Mouse (Mus musculus): ENCODE measurements around the gene Homer2.

Gene Homer2

DNA sequence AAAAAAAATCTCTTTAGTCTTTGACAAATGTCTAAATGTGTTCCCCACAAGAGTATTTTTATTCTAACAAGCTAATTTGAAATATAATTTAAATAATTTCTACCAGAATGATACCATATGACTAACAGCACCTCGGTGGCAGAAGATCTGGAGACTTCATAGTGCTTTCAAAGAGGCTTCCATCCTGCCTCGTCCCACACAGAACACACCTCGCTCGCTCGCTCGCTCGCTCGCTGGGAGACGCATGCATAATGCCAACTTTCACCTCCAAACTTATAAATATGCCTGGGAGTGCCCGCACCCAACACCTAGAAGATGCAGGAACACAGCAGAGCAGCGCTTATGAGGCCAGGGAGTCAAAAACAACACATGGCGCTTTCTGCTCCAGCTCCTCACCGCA, 9.0 kb downstream of the Homer2 start:
- no peak for DNase-seq (ENCODE audit: low read depth, low spot score)

DNA sequence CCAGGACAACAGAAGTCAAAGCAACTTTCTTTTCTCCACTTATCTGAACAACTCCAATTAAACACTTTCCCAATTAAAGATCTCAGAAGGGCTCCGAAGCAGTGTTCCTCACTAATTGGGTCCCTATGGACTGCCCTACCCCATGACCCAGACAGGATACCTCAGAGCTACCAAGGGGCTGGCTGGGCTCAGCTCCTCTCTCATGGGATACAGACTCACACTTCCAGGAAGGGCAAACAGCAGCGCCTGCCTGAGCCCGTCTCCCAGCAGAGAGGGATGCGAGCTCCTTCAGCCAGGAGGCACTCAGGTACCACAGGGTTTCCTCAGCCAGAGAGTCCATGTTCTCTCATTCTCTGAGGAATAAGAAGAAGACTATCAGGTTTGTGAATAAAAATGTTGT, 9.4 kb downstream of the Homer2 start:
- no peak for DNase-seq (ENCODE audit: low read depth, low spot score)

DNA sequence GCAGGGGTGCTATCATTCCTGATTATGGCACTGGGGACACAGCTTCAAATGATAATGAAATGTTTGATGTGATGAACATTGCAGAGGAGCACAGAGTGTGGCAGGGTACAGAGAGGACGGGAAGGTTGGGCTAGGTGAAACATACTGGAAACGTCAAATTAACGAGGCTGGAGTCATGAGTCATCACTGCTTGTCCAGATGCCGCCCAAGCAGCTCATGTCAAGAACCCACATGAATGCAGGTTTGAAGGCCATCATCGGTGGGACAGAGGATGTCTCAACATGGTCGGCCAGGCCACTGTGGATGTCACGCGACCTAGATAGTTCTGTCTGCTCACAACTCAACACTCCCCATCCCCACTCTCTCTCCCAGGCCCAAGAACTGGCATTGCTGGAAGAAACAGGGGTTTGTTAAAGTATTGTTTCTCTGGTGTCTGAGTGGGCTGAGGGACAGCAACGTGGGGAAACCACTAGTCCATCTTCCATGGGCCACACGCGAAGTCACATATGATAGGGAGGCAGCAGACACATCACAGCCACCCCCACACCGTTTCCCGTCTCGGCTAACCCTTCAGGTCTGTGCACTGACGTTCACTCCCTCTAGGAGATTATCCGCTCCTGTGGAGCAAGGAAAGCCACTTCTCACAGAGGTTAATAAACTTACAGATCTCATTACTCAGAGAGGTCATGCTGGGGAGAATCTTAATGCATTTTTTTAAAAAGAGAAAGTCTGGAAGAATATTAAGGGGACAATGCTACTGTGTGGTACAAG, 11.4 kb downstream of the Homer2 start:
- DNase-seq (ENCODE audit: low read depth, low spot score) = no peak

DNA sequence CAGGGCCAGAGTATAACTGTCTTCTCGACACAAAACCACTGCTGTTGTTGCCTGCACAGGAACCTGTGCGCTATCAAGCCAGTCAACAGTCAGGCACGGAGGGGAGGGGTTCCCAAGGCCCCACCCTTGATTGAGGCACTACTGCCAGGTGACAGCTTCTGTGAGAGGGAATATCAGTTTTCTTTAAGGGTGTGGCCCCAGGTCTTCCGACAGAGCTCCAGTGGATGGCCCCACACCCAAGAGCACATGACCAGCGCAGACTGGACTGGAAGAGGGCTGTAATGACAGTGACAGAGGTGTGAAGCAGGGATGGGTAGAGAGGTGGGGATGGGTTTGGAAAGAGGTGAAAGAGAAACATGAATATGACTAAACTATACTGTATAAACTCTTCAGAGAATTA, 16.3 kb downstream of the Homer2 start:
- no peak for DNase-seq (ENCODE audit: low read depth, low spot score)

DNA sequence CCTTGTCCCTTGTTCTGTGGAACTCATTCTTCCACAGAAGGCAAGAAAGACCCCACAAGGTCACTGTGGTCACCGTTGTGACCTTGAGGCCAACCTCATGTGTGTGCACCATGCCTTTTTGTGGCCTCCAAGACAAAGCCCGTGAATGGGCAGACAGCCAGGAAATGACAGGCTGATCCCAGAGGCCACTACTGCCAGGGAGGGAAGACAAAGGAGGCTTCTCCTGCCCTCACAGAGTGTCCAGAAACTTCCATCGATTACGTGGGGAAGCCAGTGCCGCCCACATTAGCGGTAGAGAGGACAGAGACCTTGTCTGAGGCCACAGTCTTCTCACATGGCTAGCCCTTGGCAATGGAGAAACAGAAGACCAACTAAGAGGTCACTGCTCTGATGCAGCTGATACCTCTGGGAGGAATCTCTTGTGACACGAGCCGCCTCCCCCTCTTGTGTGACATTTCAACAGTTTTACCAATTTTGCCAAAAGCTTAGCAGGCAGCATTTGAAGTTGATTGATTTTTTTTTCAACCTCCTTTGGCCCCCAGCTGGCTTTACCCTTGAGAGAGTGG, 18.1 kb downstream of the Homer2 start:
- no peak for DNase-seq (ENCODE audit: low read depth, low spot score)

DNA sequence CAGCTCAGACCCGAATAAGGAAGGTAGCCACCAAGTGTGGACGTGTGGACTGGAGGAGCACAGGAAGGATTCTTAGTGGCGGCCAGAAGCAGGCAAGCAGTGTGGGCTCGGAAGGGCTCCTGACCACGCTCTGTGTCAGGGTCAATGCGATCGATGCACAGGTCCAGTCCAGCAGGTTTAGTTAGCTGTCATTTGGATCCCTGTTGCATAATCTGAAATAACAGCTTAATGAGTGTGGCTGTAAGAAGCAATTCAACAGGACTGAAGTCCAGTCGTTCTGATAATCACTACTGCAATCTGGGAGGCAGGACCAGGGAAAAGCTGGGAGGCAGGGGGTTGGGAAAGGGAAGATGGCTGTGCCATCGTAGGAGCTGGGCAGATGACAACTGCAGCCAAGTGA, 18.9 kb downstream of the Homer2 start:
- no peak for DNase-seq (ENCODE audit: low read depth, low spot score)

DNA sequence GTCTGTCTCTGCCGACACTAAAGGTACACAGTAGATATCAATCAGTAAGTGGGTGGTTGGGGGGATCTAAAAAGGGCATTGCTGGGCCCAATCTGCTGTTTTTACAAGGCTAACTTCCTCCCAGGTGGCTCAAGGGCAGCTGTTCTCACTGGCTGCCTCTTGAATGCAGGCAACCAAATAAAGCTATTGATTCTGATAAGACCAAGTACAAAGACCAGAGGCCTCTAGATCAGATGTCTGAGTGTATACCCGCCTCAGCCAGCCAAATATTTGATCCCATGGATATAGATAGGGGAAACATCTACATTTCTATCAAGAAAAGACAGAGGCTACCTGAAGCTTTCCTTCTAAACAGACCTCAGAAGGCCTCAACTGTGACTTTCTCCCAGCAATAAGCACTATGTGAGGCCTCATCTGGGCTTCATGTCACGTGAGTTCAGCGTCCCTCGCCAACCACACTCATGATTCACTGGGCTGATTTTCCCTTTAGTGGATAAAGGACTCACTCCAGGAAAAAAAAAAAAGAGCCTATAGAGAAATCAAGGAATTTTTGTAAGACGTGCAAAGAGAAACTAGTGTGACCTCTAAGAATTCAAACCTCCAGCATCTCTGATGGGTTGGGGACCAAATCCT, 19.5 kb downstream of the Homer2 start:
- no peak for DNase-seq (ENCODE audit: low read depth, low spot score)

DNA sequence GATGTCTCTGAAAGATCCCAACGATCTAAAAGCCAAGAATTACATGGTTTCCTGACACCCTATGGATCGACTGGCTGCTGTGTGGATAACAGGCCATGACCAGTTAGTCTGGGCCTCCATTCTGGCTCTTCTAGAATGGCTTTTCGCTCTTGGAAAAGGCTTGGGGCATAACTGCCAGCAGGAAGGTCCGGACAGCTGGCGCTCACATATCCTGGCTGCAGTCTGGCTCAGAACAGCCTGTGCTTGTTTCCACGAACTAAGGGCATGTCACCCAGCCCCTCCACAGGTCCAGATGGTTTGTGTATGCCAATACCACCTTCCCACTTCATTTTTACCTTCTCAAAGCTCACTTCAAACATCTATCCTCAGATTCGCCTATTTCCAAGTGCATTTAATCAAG, 22.0 kb downstream of the Homer2 start:
- no peak for DNase-seq (ENCODE audit: low read depth, low spot score)

DNA sequence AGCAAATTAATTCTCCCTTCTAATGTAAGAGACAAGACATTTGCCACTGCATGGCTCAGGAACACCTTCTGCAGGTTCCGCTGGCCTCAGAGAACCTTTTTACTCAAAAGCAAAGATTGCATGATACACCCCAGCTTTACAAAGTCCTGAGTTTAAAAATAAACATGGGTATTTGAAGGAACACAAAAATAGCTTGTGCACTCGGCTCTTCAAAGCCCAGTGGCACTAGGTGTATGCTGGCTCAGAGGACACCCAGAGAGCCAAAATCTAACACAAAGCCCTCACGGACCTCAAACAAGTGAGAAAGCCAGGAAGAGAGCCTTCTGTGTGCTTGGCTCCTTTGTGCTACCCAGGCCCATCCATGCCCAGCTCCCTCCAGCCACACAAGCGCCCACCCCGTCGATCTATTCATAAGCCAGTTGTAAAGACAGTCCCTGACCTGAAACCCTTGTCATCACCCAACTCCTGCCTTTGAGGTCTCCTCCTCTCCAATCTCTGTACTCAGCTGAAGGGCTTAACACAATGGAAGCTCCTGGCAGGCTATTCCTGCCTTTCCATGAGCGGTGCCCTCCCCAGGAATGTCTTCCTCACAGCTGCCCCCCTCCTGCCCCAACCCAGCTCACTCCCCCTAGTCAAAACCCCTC, 23.4 kb downstream of the Homer2 start:
- DNase-seq (ENCODE audit: low read depth, low spot score) = no peak

DNA sequence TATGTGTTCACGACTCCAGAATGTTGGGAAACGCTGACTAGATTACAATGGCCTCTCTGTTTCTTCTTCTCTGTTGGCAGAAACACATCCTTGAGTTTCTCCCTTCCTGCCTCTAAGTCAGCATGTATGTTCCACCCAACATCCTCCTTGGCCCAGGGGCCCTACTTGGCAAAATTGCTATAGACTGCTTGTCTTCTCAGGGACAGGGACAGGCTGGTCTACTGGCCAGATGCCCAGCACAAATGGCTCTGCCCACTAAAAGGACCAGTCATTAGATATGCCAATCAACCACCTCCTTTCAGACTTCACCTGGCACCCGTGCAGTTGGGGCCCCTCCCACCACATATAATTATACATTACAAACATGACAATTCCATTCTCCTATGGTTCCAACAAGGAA, 25.9 kb downstream of the Homer2 start:
- DNase-seq (ENCODE audit: low read depth, low spot score) = no peak

DNA sequence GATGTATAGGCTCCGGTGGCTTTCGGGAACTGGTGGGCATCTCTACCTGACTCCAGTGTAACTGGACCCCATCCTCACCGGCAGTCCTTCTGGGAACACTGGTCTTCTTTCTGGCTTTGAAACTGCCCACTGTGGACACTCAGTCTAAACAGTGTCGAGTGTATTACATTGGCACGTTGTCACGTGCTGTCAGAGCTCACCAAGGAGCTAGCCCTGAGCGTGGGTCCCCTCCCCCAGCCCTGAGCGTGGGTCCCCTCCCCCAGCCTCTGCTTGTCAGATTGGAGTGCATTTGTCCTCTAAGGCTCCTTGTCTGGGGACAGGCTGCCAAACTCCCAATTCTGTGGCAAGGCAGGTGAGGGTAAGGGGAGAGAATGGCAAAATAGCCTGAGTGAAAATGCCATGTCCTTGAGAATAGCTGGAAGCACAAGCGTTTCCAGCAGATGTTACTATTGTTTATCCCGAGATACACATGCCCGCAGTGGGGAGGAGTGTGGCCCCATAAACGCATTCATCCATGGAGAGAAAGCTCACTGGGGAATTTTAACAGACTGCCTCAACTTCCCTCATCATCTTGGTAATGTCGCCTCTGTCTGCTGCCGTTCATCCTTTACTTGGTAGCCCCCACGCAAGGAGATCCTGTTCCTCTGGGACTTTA, 33.8 kb downstream of the Homer2 start:
- DNase-seq (ENCODE audit: low read depth, low spot score) = no peak

DNA sequence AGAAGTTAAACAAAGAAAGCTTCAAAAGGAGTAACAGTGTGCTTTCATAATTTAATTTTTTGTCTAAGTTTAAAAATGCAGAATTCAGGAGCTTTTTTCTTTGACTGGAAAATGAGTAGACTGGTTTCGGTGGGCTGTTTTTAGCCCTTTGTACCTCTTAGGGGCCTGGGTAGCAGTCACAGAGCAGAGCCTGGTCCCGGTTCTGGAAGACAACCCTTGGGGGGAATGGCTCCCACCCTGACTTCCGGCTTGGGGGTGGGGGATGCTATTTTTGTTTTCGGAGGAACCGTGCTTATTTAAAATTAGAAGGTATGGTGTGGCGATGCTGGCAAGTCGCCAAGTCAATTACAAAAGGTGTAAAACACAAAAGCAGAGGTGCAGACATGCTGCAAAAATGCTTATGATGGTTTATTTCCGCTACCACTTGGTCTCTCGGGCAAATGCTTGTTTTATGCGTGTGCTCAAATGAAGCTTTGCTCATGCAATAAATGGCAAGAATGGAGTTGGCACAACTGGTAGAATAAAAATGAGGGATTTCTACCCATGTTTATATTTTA, 34.5 kb downstream of the Homer2 start:
- no peak for DNase-seq (ENCODE audit: low read depth, low spot score)

DNA sequence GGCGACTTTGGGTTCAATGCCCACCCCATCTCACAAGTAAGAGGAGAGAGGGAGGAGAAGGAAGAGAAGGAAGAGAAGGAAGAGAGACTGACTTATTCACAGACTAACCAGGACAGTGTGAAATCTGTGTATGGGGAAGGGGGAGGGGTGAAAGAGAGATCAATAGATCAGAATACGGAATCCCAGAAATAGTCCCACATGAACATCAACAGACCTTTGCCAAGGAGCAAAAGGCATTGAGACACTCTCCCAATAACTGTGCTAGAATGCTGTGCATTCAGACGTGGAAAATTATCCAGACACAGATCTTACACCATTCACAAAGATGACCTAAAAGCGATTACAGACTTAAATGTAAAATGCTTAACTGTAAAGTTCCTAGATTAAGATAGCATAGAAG, 40.2 kb downstream of the Homer2 start:
- DNase-seq (ENCODE audit: low read depth, low spot score) = no peak

DNA sequence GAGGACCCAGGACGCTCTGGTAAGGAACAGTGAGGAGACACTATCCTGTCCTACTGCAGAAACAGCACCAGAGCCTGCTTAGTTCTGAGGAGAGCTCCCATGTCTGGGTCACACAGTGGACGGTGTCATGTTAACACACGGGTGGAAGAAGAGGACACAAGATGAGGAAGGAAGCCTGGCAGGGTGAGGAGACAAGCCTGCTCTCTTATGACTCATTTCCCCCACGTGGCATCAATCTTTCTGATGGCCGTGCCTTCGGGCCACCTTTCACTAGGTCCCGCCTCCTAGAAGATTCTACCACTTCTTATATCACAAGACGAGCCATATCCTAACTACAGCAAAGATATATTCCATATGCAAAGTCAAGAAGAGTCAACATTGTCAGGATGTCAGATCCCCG, 40.7 kb downstream of the Homer2 start:
- DNase-seq (ENCODE audit: low read depth, low spot score) = no peak

DNA sequence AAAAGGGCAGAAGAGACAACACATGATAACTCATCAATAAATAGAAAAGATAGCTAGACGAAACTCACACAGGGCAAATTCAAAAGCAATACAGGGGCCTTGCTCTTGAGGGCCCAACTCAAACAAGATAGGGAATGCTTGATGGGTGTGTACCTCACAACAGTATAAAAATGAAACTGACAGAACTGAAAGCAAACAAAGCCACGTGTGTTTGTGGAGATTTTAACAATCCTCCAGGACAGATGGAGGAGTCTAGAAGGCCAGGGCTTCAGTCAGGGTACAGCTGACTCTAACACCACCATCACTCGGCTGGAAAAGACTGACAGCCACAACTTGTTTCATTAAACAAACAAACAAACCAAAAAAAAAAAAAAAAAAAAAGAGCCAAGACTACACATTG, 44.3 kb downstream of the Homer2 start:
- DNase-seq (ENCODE audit: low read depth, low spot score) = no peak

DNA sequence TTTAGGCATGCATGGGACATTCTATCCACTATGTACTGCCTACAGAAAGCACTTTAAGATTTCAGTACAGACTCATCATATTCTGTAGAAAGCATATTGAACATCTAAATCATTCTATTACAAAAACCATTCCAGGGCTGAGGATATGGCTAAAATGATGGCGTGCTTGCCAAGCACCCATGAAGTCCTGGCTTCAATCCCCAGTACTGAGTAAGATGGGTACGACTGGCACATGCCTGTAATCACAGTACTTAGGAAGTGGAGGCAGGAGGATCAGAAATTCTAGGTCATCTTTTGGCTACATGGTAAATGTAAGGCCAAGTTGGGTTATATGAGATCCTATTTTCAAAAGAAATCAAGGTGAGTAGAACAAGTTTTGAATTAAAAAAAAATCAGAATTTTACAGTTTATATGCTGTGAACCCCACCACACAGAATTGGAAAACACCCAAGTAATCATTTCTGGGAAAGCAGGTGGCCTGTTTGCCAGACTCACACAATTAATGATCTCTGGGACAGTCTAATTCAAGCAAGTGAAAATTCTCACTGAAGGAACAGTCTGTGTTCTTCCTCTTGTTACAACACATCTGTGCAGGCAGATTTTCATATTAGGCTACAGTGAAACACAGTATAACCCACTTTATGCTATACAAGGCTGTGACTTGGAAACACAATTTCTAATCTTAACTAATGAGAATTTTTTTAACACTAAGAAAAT, 49.5 kb downstream of the Homer2 start:
- DNase-seq (ENCODE audit: low read depth, low spot score) = no peak

DNA sequence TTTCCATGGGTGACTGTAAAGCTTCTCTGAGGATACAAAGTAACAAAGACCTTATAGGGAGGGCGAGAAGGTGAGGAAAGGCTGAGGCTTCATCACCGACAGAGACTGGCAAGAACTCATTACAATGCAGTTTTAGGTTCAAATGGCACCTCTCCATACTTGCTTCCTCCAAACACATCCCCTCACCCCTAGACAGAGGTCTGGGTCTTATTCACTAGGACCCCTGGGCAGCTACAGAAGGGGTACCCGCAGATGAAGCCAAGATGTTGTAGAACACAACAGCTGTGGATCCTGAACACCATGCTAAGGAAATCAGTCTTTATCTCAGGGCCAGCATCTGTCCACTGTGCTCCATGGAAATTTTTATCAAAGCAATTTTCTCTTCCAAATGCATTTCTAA, 50.3 kb downstream of the Homer2 start:
- no peak for DNase-seq (ENCODE audit: low read depth, low spot score)

DNA sequence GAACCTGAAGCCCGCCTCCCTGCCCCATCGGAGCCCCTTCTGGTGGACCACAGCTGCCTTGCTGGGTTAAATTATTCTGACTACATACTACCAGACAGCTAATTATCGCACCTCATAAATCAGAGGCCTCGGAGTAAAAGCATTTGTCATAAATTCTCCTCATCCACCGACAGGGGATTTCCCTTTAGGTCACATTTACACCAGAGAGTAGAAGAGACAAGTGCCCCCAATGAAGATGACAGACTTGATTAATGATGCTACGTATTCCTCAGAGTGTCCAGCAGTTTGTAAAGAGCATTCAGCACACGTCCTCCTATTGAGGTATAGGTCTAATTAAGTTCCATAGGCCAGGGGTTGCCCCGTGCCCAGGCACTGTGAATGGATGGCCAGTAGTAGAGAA, 50.7 kb downstream of the Homer2 start:
- no peak for DNase-seq (ENCODE audit: low read depth, low spot score)

DNA sequence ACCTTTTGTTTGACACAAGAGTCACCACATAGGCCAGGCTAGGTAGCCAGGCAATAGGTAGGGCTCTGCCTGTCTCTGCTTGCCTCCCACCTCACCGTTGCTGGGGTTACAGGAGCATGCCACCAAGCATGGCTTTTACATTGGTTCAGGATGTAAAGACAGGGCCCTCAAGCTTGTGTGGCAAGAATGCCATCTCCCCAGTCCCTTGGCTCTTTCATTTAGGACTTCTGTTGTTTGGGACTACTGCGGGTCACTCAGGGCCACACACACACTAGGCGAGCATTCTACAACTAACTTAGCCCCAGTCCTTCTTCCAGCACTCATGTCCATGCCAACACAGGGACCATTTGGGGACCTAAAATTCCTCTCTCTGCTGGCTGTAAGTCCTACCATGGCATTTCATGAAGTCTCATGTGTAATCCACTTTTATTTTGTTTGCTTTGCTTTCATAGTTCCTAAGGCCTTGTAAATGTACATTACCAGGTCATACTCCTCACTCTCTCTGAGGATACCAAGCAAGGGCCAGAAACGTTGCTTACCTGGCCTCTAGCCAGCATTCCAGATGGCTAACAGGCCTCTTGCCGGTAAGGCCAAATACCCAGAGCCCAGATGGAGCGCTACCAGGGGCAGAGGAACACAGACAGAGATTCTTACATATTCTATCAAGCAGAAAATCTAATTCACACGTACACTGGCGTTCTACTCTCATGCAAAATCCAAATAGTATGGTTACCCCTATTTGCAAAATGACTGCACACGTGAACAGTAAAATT, 52.2 kb downstream of the Homer2 start:
- no peak for DNase-seq (ENCODE audit: low read depth, low spot score)

DNA sequence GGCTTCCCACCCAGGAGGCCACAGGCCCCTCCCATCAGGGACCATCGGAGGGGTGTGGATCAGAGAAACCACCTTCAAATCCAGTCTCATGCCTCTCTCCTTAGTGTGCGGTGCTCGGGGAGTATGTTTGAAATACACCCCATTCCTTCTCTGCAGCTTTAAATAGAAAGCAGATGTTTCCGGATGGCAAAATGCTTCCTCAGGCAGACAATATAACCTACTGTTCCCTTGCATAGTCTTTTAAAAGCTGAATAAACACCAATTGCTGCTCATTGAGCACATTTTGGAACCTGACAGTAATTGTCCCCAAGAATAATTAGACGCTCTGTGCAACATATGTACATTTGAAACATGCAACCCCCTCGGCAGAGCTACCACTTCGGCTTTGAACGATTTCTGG, 53.3 kb downstream of the Homer2 start:
- no peak for DNase-seq (ENCODE audit: low read depth, low spot score)

DNA sequence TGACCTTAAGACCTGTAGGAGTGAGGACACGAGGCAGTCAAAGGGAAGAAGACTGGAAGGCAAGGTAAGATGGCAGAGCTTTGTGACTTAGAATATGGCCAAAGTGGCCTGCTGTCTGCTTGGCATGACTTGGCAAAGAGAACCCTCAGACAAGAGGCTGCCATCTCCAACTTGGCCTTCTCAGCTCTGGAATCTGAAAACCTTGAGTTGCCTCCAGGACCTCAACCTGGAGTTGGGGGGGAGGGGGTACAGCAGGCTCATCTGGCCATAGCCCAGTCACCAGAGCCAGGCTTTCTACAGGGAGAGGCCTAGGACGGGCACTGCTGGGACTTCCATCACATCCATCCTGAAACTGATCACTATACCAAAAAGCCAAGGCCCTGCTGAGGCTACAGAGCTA, 55.0 kb downstream of the Homer2 start:
- no peak for DNase-seq (ENCODE audit: low read depth, low spot score)
